Mouse (Mus musculus) CH12.LX (cell line): ENCODE results near the gene Hdhd3. TPM values are rescaled to one million over a fixed set of nuclear protein-coding genes. Genes with fewer than 3 reads are reported as not detected.

ENCODE experiments used
- DNase-seq: peaks from one replicate; pipeline ENCODE4 v3.0.0-alpha.2; 2013; ENCODE audit errors: extremely low read depth
- H3K27ac ChIP-seq: 2 replicates; pipeline ENCODE4 v1.5.1; 2012; ENCODE audit warnings: low read depth, mild to moderate bottlenecking, control low read depth, moderate library complexity; ENCODE audit not compliant: insufficient read depth
- H3K27me3 ChIP-seq: replicated peaks from 2 replicates; pipeline ENCODE3; 2012; ENCODE audit warnings: inconsistent platforms
- H3K36me3 ChIP-seq, 2 experiments: replicated peaks in 1 of 2; 2 replicates each; pipeline versions ENCODE3 to v1.6.1; 2012; ENCODE audit warnings: inconsistent platforms in 1 of 2, low read length in 1 of 2, mild to moderate bottlenecking in 1 of 2, mixed read lengths in 1 of 2, moderate library complexity in 1 of 2; ENCODE audit not compliant: control insufficient read depth in 1 of 2, insufficient read depth in 1 of 2
- H3K4me1 ChIP-seq, 2 experiments: 2 replicates each; pipeline ENCODE4 v1.6.1; 2012; ENCODE audit warnings: inconsistent platforms in 1 of 2, moderate library complexity in 1 of 2; ENCODE audit not compliant: insufficient read depth in 2 of 2, control insufficient read depth in 1 of 2
- H3K4me2 ChIP-seq: 2 replicates; pipeline ENCODE4 v1.6.1; 2012; ENCODE audit warnings: low read depth, mild to moderate bottlenecking, control low read depth; ENCODE audit not compliant: poor library complexity, insufficient read depth, severe bottlenecking
- H3K4me3 ChIP-seq, 3 experiments: fragments of 150-350 bp in 1 of 3; sonication (generic) in 1 of 3; replicated peaks in 1 of 3; 2 replicates each; pipeline versions ENCODE3 to v1.5.1; 2011 to 2012; ENCODE audit warnings: low read depth in 2 of 3, low read length in 2 of 3, mild to moderate bottlenecking in 2 of 3, moderate library complexity in 2 of 3, control low read depth in 1 of 3, improper control_type of control experiment in 1 of 3, inconsistent platforms in 1 of 3, mixed read lengths in 1 of 3; ENCODE audit not compliant: poor library complexity in 1 of 3
- H3K79me2 ChIP-seq: replicated peaks from 2 replicates; pipeline ENCODE4 v1.6.1; 2012; ENCODE audit warnings: mild to moderate bottlenecking, moderate library complexity; ENCODE audit not compliant: control insufficient read depth, poor library complexity, insufficient read depth, severe bottlenecking; ENCODE audit errors: extremely low read depth
- H3K9ac ChIP-seq: 2 replicates; pipeline ENCODE4 v1.6.1; 2012; ENCODE audit warnings: low read depth, mild to moderate bottlenecking, control low read depth, moderate library complexity; ENCODE audit not compliant: insufficient read depth
- H3K9me3 ChIP-seq: replicated peaks from 2 replicates; pipeline ENCODE3; 2012; ENCODE audit warnings: low read length, inconsistent platforms, mixed read lengths
- CHD1 ChIP-seq: IDR thresholded peaks from 2 replicates; pipeline ENCODE4 v1.6.1; 2012; ENCODE audit warnings: low read depth, low read length, improper control_type of control experiment, inconsistent platforms
- CHD2 ChIP-seq: IDR thresholded peaks from 2 replicates; pipeline ENCODE4 v1.6.1; 2011; ENCODE audit warnings: low read length, improper control_type of control experiment
- CTCF ChIP-seq, 2 experiments: IDR thresholded peaks in 1 of 2; conservative IDR thresholded peaks in 1 of 2; 2 replicates each; pipeline ENCODE4 v1.5.1; 2011 to 2012; ENCODE audit warnings: low read depth in 2 of 2, low read length in 2 of 2, improper control_type of control experiment in 1 of 2, inconsistent platforms in 1 of 2, mild to moderate bottlenecking in 1 of 2, moderate library complexity in 1 of 2
- E2F4 ChIP-seq: IDR thresholded peaks from 2 replicates; pipeline ENCODE4 v1.6.1; 2011; ENCODE audit warnings: low read depth, low read length, improper control_type of control experiment; ENCODE audit not compliant: insufficient replicate concordance
- EP300 ChIP-seq: IDR thresholded peaks from 2 replicates; pipeline ENCODE4 v1.6.1; 2011; ENCODE audit warnings: low read length, improper control_type of control experiment
- HCFC1 ChIP-seq: IDR thresholded peaks from 2 replicates; pipeline ENCODE4 v1.6.1; 2012; ENCODE audit warnings: low read depth, mild to moderate bottlenecking, inconsistent platforms, low read length, improper control_type of control experiment
- JUND ChIP-seq: conservative IDR thresholded peaks from 2 replicates; pipeline ENCODE4 v1.6.1; 2011; ENCODE audit warnings: low read depth, low read length, improper control_type of control experiment
- MAX ChIP-seq: IDR thresholded peaks from 2 replicates; pipeline ENCODE4 v1.6.1; 2011; ENCODE audit warnings: low read length, improper control_type of control experiment
- MEF2A ChIP-seq: IDR thresholded peaks from 2 replicates; pipeline ENCODE4 v1.6.1; 2014; ENCODE audit warnings: low read depth, mild to moderate bottlenecking, inconsistent platforms, low read length, improper control_type of control experiment, borderline replicate concordance
- MXI1 ChIP-seq: IDR thresholded peaks from 2 replicates; pipeline ENCODE4 v1.6.1; 2011; ENCODE audit warnings: mild to moderate bottlenecking, low read depth, low read length, improper control_type of control experiment
- NRF1 ChIP-seq: IDR thresholded peaks from 2 replicates; pipeline ENCODE4 v1.6.1; 2014; ENCODE audit warnings: low read depth, mild to moderate bottlenecking, inconsistent platforms, low read length, improper control_type of control experiment, moderate library complexity
- POLR2AphosphoS2 ChIP-seq: IDR thresholded peaks from 2 replicates; pipeline ENCODE4 v1.6.1; 2011; ENCODE audit warnings: low read depth, low read length, improper control_type of control experiment
- RCOR1 ChIP-seq: conservative IDR thresholded peaks from 2 replicates; pipeline ENCODE4 v1.6.1; 2012; ENCODE audit warnings: low read depth, mild to moderate bottlenecking, inconsistent platforms, low read length, improper control_type of control experiment
- TBP ChIP-seq: conservative IDR thresholded peaks from 2 replicates; pipeline ENCODE4 v1.6.1; 2011; ENCODE audit warnings: low read depth, low read length, improper control_type of control experiment
- TCF12 ChIP-seq: IDR thresholded peaks from 2 replicates; pipeline ENCODE4 v1.6.1; 2014; ENCODE audit warnings: low read depth, mild to moderate bottlenecking, inconsistent platforms, low read length, improper control_type of control experiment
- USF2 ChIP-seq: conservative IDR thresholded peaks from 2 replicates; pipeline ENCODE4 v1.6.1; 2011; ENCODE audit warnings: low read depth, low read length, improper control_type of control experiment
- ZKSCAN1 ChIP-seq: IDR thresholded peaks from 2 replicates; pipeline ENCODE4 v1.6.1; 2012; ENCODE audit warnings: low read depth, inconsistent platforms, low read length, improper control_type of control experiment, borderline replicate concordance
- ZNF384 ChIP-seq: IDR thresholded peaks from 2 replicates; pipeline ENCODE4 v1.6.1; 2012; ENCODE audit warnings: low read depth, low read length, improper control_type of control experiment, inconsistent platforms
- dilution Hi-C: fragments of 300-500 bp; cut with MboI; formaldehyde crosslinking; loops from 2 replicates; pipeline ENCODE4 v1.14.3; 2020; ENCODE audit warnings: low sequenced_read_pairs; ENCODE audit not compliant: extremely low pct_unique_long_range_greater_than_20kb, extremely low pct_ligation_motif_present
- in situ Hi-C: fragments of 300-500 bp; cut with MboI; formaldehyde crosslinking; loops from 3 replicates; pipeline ENCODE4 v1.14.3; 2019; ENCODE audit warnings: low sequenced_read_pairs, low pct_ligation_motif_present, low pct_unique_long_range_greater_than_20kb, mixed read lengths
- polyA plus RNA-seq: library from polyadenylated mRNA; unstranded; fragments of >175 nt; gene quantifications from 2 replicates; pipeline ENCODE4 v1.2.1, GENCODE M21; 2012; ENCODE audit warnings: low read depth; ENCODE audit not compliant: insufficient read length
- total RNA-seq, 2 experiments: library from RNA; depleted of rRNA; stranded (reverse); fragments of 300-350 nt in 1 of 2; fragments of >200 nt in 1 of 2; gene quantifications; 2 replicates each; pipeline ENCODE4 v1.2.3; 2012 to 2014

Hdhd3 gene
- total and polyA plus RNA-seq, 3 experiments: 4.5 to 4.7 (median 4.7) TPM

- H3K4me3 ChIP-seq: peak overlapping the region; percentile 66 to 85 (median 73)
- H3K27me3 ChIP-seq: no peaks in the 10 kb centered on the region
- H3K27ac ChIP-seq: no peak overlapping the region
- peak overlapping the region; percentile 72 for H3K4me2 ChIP-seq
- peaks cover 4 to 19% of the 10 kb centered on the region in 2 experiments for H3K36me3 ChIP-seq
- dilution Hi-C loops (no loop called here), in situ Hi-C loops (loop anchor here (10.0 kb wide), 1 partner anchor 97 kb away; the partner anchor contains the start of genes Cdc26 and Prpf4)
- no peak for DNase-seq
- H3K9me3 ChIP-seq: no peaks in the 10 kb centered on the region
- TF ChIP-seq CHD2 (peak; percentile 79; the same call in 1 of the 2 replicates), MXI1 (0 out of 2 replicates have a peak, but pooled peaks have one; percentile 17), TCF12 (no peak)
- peaks cover 0 to 16% of the 10 kb centered on the region in 2 experiments; a peak in 2 of 4 replicates for H3K4me1 ChIP-seq
- peak overlapping the region; percentile 88 for H3K9ac ChIP-seq
- H3K79me2 ChIP-seq: no peaks in the 10 kb centered on the region
Measured at GRCm38 (mm10) chr4:62501534-62501933, 1.7 kb downstream of the Hdhd3 start.

DNA sequence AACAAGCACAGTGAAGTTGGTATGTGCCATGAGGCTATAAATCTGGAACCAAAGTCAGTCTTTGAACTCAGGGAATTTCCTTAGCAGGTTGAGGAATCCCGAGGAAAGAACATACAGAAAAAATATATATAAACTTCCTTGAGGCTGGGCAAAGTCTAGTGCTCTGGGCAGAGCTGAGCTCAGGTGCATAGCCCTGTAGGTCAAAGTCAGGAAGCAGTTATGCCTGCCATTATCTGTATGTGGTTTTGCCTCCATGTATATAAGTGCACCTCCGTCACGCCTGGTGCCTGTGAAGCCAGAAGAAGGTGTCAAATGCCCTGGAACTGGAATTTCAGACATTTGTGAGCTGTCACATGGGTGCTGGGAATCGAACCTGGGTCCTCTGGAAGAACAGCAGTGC, 2.5 kb downstream of the Hdhd3 start:
- DNase-seq: no peak
- in situ Hi-C loops: loop anchor here (10.0 kb wide), 1 partner anchor 96 kb away; the partner anchor contains the start of genes Cdc26 and Prpf4
- H3K27ac ChIP-seq: no peak overlapping the region
- peaks cover 4 to 20% of the 10 kb centered on the region in 2 experiments for H3K36me3 ChIP-seq
- H3K9ac ChIP-seq: no peak overlapping the region
- H3K4me2 ChIP-seq: no peak overlapping the region
- dilution Hi-C loops: no loop called here
- H3K4me1 ChIP-seq: peaks cover 0 to 16% of the 10 kb centered on the region in 2 experiments; a peak in 2 of 4 replicates
- no peaks in the 10 kb centered on the region for H3K27me3 ChIP-seq
- no peak for TF ChIP-seq TCF12
- no peak for TF ChIP-seq HCFC1
- TF ChIP-seq ZNF384: no peak
- 0 out of 2 replicates have a peak, but pooled peaks have one; percentile 5 for TF ChIP-seq MXI1
- TF ChIP-seq NRF1: no peak
- no peak for TF ChIP-seq RCOR1
- H3K9me3 ChIP-seq: no peaks in the 10 kb centered on the region
- H3K79me2 ChIP-seq: no peaks in the 10 kb centered on the region
- H3K4me3 ChIP-seq: no peak overlapping the region

DNA sequence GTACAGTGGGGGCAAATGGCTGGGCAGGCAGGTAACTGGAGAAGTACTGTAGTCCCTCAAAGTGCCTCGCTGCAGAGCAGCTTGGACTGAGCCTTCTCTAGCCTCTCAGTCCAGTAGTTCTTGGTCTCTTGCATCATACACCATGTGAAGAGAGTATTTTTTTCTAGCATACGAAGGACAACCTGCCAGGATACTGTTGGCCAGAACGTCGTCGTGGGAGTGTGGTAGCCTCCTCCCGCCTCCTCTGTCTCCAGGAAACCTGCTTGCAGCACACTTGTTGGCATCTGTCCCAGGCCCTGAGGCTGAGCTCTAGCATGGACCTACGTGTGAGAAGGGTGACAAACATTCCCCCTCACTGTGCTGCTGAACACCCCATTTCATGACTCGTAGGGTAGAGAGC, 6.5 kb downstream of the Hdhd3 start:
- Histone ChIP-seq H3K79me2 (no peaks in the 10 kb centered on the region), H3K27me3 (no peaks in the 10 kb centered on the region), H3K27ac (no peak overlapping the region), H3K9me3 (no peaks in the 10 kb centered on the region), H3K4me1 (peaks cover 2 to 12% of the 10 kb centered on the region in 2 experiments; a peak in 3 of 4 replicates), H3K9ac (no peak overlapping the region), H3K4me3 (no peak overlapping the region), H3K36me3 (peaks cover 4 to 20% of the 10 kb centered on the region in 2 experiments), H3K4me2 (no peak overlapping the region)
- TF ChIP-seq CTCF (conservative IDR thresholded peaks at IDR 0.05 in 1 of 2, IDR thresholded peaks at IDR 0.05 in 1 of 2; ENCODE audit: low read depth in 2 of 2, low read length in 2 of 2) (no peak), RCOR1 (no peak), MAX (no peak), USF2 (no peak), EP300 (no peak), E2F4 (no peak), NRF1 (no peak), ZNF384 (no peak), MEF2A (no peak), POLR2AphosphoS2 (no peak), TBP (no peak), TCF12 (no peak), JUND (no peak), ZKSCAN1 (no peak), HCFC1 (no peak), CHD1 (no peak)
- no peak for DNase-seq
- in situ Hi-C loops: loop anchor here (5.0 kb wide), 1 partner anchor 40 kb away; no protein-coding TSS in a partner anchor
- dilution Hi-C loops: no loop called here
